Mouse (Mus musculus) spleen, adult 2 months (tissue): ENCODE data around the gene Pnp.
"Not testable (repeated sequence)": the region's sequence is repeated elsewhere in the genome, so short reads cannot be mapped to it uniquely, and the experiment has no call there.

Experiments
- CTCF ChIP-seq: fragments of 200-500 bp; IDR thresholded peaks from 2 replicates; pipeline ENCODE4 v1.5.1; 2011; ENCODE audit warnings: mild to moderate bottlenecking, inconsistent platforms; ENCODE audit not compliant: insufficient read depth, insufficient read length, insufficient replicate concordance; ENCODE audit errors: extremely low read depth
- POLR2A ChIP-seq: fragments of 200-500 bp; IDR thresholded peaks from 2 replicates; pipeline ENCODE4 v1.6.1; 2011; ENCODE audit warnings: low read depth, low read length, inconsistent platforms

- TF ChIP-seq CTCF, POLR2A: not testable (repeated sequence)
Observed at GRCm38 (mm10) chr14:50973054-50973453, 42.2 kb downstream of the Pnp start.
